Mouse (Mus musculus) neural tube, embryonic 12.5 days (tissue): ENCODE results near the gene Zfr. TPM values are rescaled to one million over a fixed set of nuclear protein-coding genes. Genes with fewer than 3 reads are reported as not detected.
"Not testable (repeated sequence)": the region's sequence is repeated elsewhere in the genome, so short reads cannot be mapped to it uniquely, and the experiment has no call there.

Experiments
- ATAC-seq: fragments of 200-750 bp; cut with Nextera tagmentation; 2 replicates; pipeline ENCODE4 v1.8.0; 2017; ENCODE audit warnings: low read depth, mild to moderate bottlenecking, moderate TSS enrichment, moderate library complexity; ENCODE audit not compliant: low FRiP score
- H3K27ac ChIP-seq: fragments of 300-500 bp; sonication (generic); 2 replicates; pipeline ENCODE4 v1.5.1; 2016
- H3K27me3 ChIP-seq: fragments of 300-500 bp; sonication (generic); replicated peaks from 2 replicates; pipeline ENCODE4 v1.6.1; 2016; ENCODE audit warnings: mild to moderate bottlenecking
- H3K36me3 ChIP-seq: fragments of 300-500 bp; sonication (generic); 2 replicates; pipeline ENCODE4 v1.6.1; 2016; ENCODE audit warnings: mild to moderate bottlenecking
- H3K4me1 ChIP-seq: fragments of 300-500 bp; sonication (generic); 2 replicates; pipeline ENCODE4 v1.6.1; 2016
- H3K4me2 ChIP-seq: fragments of 300-500 bp; sonication (generic); replicated peaks from 2 replicates; pipeline ENCODE4 v1.6.1; 2016; ENCODE audit warnings: mild to moderate bottlenecking
- H3K4me3 ChIP-seq: fragments of 300-500 bp; sonication (generic); 2 replicates; pipeline ENCODE4 v1.5.1; 2016
- H3K9ac ChIP-seq: fragments of 300-500 bp; sonication (generic); 2 replicates; pipeline ENCODE4 v1.6.1; 2016; ENCODE audit warnings: mild to moderate bottlenecking
- H3K9me3 ChIP-seq: fragments of 300-500 bp; sonication (generic); 2 replicates; pipeline ENCODE4 v1.6.1; 2016; ENCODE audit warnings: mild to moderate bottlenecking
- WGBS: fragments of 180-500 bp; shearing (Covaris S2); methylation state at CpG from one replicate; pipeline ENCODE4 v1.1.7; 2016; 5-methylcytosine and 5-hydroxymethylcytosine counted together
- polyA plus RNA-seq: library from polyadenylated mRNA; unstranded; fragments of >200 nt; fragmentation: Nextera tagmentation; extraction: Ambion mirVana; gene quantifications from 2 replicates; pipeline ENCODE4 v1.2.1, GENCODE M21; 2016

Zfr gene
- polyA plus RNA-seq, 1 experiment from 2014 or later = 118 TPM

DNA sequence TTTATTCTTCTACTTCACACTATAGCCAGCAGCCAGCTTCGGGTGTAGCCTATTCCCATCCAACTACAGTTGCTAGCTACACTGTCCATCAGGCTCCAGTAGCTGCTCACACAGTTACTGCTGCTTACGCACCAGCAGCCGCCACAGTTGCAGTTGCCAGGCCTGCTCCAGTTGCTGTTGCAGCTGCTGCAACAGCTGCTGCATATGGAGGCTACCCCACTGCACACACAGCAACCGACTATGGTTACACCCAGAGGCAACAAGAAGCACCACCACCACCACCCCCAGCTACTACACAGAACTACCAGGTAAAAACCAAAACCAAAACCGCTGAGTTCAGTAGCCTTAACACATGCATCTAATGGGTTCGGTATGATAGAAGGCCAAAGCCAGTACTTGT lies 18.7 kb downstream of the Zfr start:
- Histone ChIP-seq H3K4me1 (no peaks in the 10 kb centered on the region), H3K4me2 (no peak overlapping the region), H3K9ac (no peak overlapping the region), H3K9me3 (no peaks in the 10 kb centered on the region), H3K27me3 (no peaks in the 10 kb centered on the region), H3K4me3 (no peak overlapping the region), H3K36me3 (peaks cover 24% of the 10 kb centered on the region; the same call in 1 of the 2 replicates), H3K27ac (no peak overlapping the region)
- WGBS = 86% methylated on average over 6 of the region's 6 CpGs
- ATAC-seq = no peak

DNA sequence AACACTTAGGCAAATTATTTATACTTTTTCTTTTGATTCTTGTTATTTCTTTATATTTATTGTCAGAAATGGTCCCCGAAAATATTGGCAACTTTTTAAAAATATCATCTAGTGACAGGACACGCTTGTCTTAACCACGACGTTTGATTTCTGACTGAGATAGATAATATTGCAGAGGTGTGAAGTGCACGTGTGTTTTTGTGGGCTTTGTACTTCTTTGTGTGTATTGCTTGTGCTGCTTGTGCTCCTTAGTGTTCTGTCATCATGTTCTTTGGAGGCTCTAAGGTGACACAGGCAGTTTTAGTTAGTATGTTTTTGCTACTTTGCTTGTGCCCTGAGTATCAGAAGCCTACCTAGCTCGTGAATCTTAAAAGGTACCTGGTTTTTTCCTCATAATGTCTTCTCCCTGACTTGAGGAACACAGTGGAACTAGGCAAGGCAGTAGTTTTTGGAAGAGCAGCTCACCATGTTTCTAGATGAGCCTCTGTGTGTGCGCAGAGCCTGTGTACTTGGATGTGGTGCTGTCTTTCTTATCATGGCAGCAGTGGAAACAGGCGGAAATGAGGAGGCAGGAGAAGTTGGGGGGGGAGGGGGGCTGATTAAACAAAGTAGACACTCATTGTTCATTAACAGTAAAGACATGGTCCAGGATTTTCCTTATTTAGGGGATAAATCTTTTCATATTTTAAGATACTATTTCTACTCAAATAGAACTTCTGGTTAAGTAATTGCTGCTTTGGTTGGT lies 23.5 kb downstream of the Zfr start:
- WGBS = 94% methylated on average over 8 of the region's 8 CpGs
- peaks cover 27% of the 10 kb centered on the region; the same call in 1 of the 2 replicates for H3K36me3 ChIP-seq

DNA sequence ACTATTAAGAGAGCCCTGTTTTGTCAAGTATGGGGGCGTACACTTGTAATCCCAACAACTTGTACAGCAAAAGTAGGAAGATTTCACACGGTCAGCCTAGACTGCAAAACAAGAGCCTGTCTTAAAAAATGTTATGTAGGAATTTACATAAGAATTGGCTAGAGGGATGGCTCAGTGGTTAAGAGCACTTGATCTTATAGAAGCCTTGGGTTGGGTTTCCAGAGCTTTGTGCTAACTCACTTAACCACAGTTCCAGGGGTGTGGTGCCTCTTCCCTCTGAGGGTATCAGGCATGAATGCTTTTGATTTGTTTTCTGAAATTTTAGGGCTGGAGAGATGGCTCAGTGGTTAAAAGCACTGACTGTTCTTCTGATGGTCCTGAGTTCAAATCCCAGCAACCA lies 29.8 kb downstream of the Zfr start:
- Histone ChIP-seq H3K9me3 (no peaks in the 10 kb centered on the region), H3K27ac (no peak overlapping the region), H3K9ac (no peak overlapping the region), H3K36me3 (peaks cover 40% of the 10 kb centered on the region), H3K4me2 (no peak overlapping the region), H3K4me3 (no peak overlapping the region), H3K4me1 (no peaks in the 10 kb centered on the region), H3K27me3 (no peaks in the 10 kb centered on the region)
- 92% methylated on average over 2 of the region's 2 CpGs for WGBS
- no peak for ATAC-seq

More for the DNA sequence above, 23.5 kb downstream of the Zfr start:
- H3K9ac ChIP-seq = no peak overlapping the region
- H3K27me3 ChIP-seq = no peaks in the 10 kb centered on the region
- no peak for ATAC-seq
- H3K9me3 ChIP-seq = no peaks in the 10 kb centered on the region
- H3K4me2 ChIP-seq = no peak overlapping the region
- no peak overlapping the region for H3K4me3 ChIP-seq
- no peak overlapping the region for H3K27ac ChIP-seq
- no peaks in the 10 kb centered on the region for H3K4me1 ChIP-seq

DNA sequence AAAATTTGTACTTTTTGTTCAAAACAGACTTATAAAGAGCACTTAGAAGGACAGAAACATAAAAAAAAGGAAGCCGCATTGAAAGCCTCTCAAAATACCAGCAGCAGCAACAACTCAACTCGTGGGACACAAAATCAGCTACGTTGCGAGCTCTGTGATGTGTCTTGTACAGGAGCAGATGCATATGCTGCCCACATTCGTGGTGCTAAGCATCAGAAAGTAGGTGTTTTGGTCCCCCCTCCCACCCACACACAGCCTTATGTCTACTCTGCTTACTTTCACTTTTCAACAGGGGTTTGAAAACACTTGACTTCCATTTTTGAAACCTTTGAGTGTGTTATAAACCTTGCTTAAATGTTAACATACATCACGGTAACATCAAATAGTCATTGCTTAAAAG lies 31.9 kb downstream of the Zfr start:
- no peaks in the 10 kb centered on the region for H3K27me3 ChIP-seq
- H3K4me2 ChIP-seq = no peak overlapping the region
- no peak for ATAC-seq
- no peak overlapping the region for H3K9ac ChIP-seq
- WGBS = 94% methylated on average over 6 of the region's 6 CpGs
- no peak overlapping the region for H3K27ac ChIP-seq
- H3K4me1 ChIP-seq = no peaks in the 10 kb centered on the region
- no peaks in the 10 kb centered on the region for H3K9me3 ChIP-seq
- peaks cover 52% of the 10 kb centered on the region for H3K36me3 ChIP-seq
- no peak overlapping the region for H3K4me3 ChIP-seq

DNA sequence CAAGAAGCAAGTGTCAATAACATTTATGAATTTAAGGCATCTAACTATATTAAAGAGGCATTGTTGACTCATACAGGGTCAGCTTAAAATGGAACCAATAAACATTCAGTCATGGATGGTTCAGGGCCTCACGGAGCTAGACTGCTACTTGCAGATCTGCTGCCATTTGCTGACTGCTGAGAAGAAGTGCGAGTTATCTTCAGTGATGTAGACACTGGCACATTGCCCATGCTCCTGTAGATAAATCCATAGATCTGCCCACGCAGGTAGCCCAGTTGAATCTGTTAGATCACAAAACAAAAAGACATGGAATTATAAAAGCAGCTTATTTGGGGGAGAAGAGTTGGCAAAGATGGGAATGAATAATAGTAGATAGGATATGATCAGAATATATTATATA lies 36.1 kb downstream of the Zfr start:
- Histone ChIP-seq H3K27me3 (no peaks in the 10 kb centered on the region), H3K4me1 (no peaks in the 10 kb centered on the region), H3K36me3 (peaks cover 71% of the 10 kb centered on the region), H3K9ac (no peak overlapping the region), H3K4me3 (no peak overlapping the region), H3K9me3 (no peaks in the 10 kb centered on the region), H3K27ac (no peak overlapping the region), H3K4me2 (no peak overlapping the region)
- WGBS = 95% methylated on average over 3 of the region's 3 CpGs
- no peak for ATAC-seq

DNA sequence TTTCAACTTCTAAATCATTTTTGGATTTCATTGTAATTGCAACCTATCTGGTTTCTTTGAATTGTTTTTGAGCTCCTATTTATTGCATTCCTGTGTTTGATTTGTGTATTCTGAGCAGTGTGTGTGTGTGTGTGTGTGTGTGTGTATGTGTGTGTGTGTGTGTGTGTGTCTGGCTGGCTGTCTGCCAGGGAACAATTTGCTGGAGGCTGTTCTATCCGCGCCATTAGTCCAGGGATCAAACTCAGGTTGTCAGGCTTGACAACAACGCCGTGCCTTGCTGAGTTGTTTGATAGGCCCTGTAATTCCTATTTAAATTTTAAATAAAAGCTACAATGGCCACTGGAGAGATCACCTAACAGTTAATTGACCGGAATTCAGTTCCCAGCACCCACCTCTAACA lies 60.5 kb downstream of the Zfr start:
- Histone ChIP-seq H3K9me3 (no peaks in the 10 kb centered on the region), H3K4me2 (no peak overlapping the region), H3K27me3 (no peaks in the 10 kb centered on the region), H3K4me3 (no peak overlapping the region), H3K36me3 (peaks cover 59% of the 10 kb centered on the region), H3K27ac (no peak overlapping the region), H3K4me1 (no peaks in the 10 kb centered on the region), H3K9ac (no peak overlapping the region)
- 75% methylated on average over 5 of the region's 5 CpGs for WGBS
- ATAC-seq = no peak

DNA sequence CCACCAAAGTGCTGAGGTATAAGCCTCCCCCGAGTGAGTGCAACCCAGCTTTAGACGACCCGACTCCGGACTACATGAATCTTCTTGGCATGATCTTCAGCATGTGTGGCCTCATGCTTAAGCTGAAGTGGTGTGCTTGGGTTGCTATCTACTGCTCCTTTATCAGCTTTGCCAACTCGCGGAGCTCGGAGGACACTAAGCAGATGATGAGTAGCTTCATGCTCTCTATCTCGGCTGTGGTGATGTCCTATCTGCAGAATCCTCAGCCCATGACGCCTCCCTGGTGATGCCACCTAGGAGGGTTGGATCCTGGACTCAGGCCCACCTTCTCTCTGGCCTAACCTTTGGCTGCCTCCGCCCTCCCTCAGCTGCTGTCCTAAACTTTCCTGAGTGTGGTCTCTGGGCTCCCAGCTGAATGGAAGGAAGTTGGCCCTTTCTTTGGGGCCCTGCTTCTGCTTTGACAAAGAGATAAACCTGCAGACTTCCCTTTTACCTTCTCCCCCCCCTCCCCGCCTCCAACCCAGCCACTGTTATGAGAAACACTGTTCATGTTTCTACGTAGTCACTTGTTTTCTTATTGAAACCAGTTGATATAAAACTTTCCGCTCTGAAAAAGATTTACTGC lies 63.7 kb downstream of the Zfr start:
- H3K4me1 ChIP-seq, H3K9ac ChIP-seq, ATAC-seq, H3K4me2 ChIP-seq, H3K9me3 ChIP-seq, H3K27me3 ChIP-seq, H3K27ac ChIP-seq, H3K4me3 ChIP-seq: not testable (repeated sequence)
- WGBS = 91% methylated on average over 13 of the region's 13 CpGs
- H3K36me3 ChIP-seq = peaks cover 50% of the 10 kb centered on the region

DNA sequence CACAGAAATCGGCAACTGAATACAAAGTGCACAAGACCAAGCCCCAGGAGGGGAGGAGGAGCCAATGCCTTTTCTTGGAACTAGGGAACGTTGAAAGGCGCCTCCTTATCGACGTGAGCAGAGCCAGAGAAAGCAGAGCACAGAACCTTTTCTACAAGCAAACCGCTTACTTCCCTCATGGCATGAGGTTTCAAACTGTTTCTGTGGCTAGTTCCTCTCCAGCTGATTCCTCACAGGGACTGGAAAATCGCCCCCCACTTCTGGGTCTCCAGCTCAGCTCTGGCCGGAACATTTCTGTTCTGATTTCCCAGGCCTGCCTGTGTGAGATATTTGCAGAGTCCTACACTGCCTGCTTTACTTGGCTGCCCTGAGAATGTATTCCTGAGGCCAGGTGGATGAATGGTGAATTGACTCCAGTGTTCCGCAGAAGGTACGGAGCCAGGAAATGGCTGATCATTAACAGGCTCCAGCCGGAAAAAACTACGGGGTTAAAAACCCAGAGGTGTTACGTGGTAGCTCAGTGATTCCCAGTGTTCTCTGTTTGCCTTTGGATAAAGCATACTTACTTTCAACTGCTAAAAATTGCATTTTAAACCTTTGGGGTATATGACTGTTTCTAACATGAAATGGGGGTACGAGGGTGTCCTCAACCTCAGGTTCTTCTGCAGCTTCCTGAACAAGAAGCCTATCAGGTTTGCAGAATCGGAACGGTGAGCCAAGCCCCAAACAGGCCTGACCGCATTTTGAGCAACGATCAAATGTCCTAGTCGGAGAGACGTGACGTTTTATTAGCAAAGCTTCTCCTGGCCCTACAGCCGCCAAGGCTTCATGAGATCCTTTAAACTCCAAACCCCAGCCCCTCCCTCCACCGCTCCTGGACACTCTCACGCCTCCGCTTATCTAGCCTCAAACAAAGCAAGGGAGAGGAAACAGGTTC lies 76.5 kb downstream of the Zfr start:
- Histone ChIP-seq H3K27me3 (no peaks in the 10 kb centered on the region), H3K27ac (no peak overlapping the region), H3K4me3 (no peak overlapping the region), H3K9ac (no peak overlapping the region), H3K4me2 (no peak overlapping the region), H3K9me3 (no peaks in the 10 kb centered on the region), H3K4me1 (no peaks in the 10 kb centered on the region), H3K36me3 (peaks cover 13% of the 10 kb centered on the region)
- no peak for ATAC-seq
- WGBS = 73% methylated on average over 25 of the region's 25 CpGs

DNA sequence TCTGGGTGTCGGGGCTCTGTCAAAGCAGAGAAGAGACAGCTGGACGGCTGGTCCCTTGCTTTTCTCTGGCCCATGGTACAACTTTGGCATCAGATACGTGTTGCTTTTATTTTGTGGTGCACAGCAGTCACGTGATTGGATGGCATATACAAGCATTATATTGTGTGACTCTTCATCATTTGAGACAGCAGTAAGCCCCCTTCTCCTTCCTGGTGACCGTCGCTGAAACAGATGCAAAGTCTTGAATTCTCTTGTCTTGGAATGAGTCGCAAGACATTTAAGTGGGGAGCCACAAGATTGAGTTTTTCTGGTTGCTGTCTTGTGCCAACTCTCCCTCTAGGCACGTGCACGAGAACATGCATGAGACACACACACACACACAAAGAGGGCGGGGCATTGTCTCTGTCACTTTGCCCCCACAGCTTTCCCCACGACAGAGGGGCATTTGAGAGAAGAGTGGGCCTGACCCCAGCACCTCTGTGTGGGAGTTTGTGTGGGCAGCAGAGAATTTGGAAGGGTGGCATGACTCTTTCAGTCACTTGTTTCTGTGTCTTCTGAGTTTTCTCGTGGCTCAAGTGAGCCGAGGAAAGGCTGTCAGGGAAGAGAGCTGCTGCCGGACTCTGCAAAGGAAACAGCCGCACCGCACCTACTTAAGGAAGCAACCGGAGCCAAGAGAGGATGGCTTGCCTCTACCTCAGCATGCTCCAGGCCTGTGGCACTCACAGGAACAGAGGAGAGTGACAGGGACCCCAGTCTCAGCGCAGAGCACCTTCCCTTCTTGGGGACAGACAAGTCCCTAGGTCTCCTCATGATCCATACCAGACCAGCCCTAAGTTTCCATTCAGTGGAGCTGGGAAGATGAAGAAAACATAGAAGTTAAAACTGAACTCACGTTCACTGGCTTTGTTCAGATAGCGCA lies 77.4 kb downstream of the Zfr start:
- no peaks in the 10 kb centered on the region for H3K9me3 ChIP-seq
- peaks cover 10% of the 10 kb centered on the region for H3K36me3 ChIP-seq
- 84% methylated on average over 20 of the region's 20 CpGs for WGBS
- no peak overlapping the region for H3K9ac ChIP-seq
- no peaks in the 10 kb centered on the region for H3K27me3 ChIP-seq
- no peak overlapping the region for H3K4me3 ChIP-seq
- no peak for ATAC-seq
- no peak overlapping the region for H3K27ac ChIP-seq
- no peaks in the 10 kb centered on the region for H3K4me1 ChIP-seq
- H3K4me2 ChIP-seq = no peak overlapping the region

DNA sequence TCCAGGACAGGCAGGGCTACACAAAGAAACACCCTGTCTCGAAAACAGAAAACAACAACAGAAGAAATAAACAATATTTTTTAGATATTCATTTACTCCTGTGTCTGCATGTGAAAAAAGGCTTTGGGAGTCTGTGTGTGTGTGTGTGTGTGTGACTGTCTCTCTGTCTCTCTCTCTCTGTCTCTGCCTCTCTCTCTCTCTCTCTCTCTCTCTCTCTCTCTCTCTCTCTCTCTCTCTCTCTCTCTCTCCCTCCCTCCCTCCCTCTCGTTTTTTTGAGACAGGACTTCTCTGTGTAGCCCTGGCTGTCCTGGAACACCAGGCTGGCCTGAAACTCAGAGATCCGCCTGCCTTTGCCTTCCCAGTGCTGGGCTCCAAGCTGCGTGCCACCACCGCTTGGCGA lies 78.3 kb downstream of the Zfr start:
- 0 out of 2 replicates have a peak, but pooled peaks have one; percentile 29 for ATAC-seq
- Histone ChIP-seq H3K9ac (no peak overlapping the region), H3K4me2 (no peak overlapping the region), H3K27ac (no peak overlapping the region), H3K36me3 (peaks cover 1% of the 10 kb centered on the region; the same call in 1 of the 2 replicates), H3K4me3 (no peak overlapping the region), H3K4me1 (no peaks in the 10 kb centered on the region), H3K27me3 (no peaks in the 10 kb centered on the region), H3K9me3 (no peaks in the 10 kb centered on the region)
- WGBS = 74% methylated on average over 5 of the region's 6 CpGs

DNA sequence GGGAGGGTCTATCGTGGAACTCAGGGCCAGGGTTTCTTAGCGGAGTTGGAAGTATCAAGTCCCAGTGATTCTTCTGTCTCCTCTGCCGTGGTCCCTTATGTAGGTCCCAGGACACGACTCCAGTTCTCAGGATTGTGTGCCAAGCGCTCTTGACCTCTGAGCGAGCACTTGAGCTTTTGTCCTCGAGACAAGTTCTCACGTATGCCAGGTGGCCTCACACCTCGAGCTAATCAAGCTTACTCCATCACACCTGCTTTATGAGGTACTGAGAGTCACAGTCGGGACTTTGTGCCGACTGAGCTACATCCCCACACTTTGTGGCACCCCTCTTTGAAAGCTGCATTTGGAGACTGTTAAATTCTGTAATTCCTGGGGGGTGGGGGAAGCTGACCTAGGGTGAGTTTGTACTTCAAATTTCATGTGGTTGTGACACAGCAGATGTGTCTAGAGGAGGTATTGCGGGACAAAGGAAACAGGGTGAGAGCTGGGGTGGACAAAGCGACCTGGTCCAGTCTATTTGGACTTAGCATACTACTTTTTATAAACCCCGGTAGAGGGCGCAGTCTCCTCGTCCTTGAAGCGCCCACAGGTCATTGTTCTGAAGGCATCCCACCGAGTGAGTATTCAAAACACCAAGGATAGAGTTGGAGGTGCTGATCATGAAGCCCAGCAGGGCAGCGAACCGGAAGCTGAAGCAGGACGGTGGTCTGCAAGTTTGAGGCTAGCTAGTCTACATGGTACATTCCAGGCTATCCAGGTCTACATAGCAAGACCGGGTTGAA lies 79.0 kb downstream of the Zfr start:
- Histone ChIP-seq H3K9me3 (no peaks in the 10 kb centered on the region), H3K4me1 (no peaks in the 10 kb centered on the region), H3K4me2 (peak overlapping the region; percentile 36), H3K4me3 (no peak overlapping the region), H3K9ac (no peak overlapping the region), H3K27ac (no peak overlapping the region), H3K36me3 (no peaks in the 10 kb centered on the region), H3K27me3 (no peaks in the 10 kb centered on the region)
- 39% methylated on average over 22 of the region's 22 CpGs for WGBS
- ATAC-seq = peak; percentile 77; the same call in 1 of the 2 replicates
